Mouse (Mus musculus): Measurements from ENCODE around the gene Ophn1.

- no peak for TF ChIP-seq CTCF (conservative IDR thresholded peaks at IDR 0.05; ENCODE audit: insufficient read depth, insufficient read length, low read depth, low read length)
- no peak for TF ChIP-seq POLR2A (IDR thresholded peaks at IDR 0.05; ENCODE audit: low read depth, low read length)
These were observed 10.5 kb downstream of the Ophn1 start for GRCm38 (mm10) chrX:98880314-98880713.
